Comparison of ENCODE assay signal across 8 mouse cellular contexts in genomic region chrX:136170625-136171024, GRCm38 (mm10). TPM values are rescaled to one million over a fixed set of nuclear protein-coding genes. Genes with fewer than 3 reads are reported as not detected.
DNase-seq lines count a peak whose midpoint lies in the region; ATAC-seq and TF ChIP-seq lines count a peak whose summit lies in the region.

No protein-coding gene starts in this region.

- no peak for ATAC-seq in lung, embryonic 14.5 days (ENCODE audit: insufficient read depth)
- no peak for ATAC-seq in forebrain, embryonic 12.5 days (ENCODE audit: low FRiP score)
- ATAC-seq in limb, embryonic 13.5 days (ENCODE audit: low FRiP score, low read depth), result no peak
- ATAC-seq in neural tube, embryonic 15.5 days (ENCODE audit: low FRiP score), result no peak

- TF ChIP-seq CTCF in lung, embryonic 14.5 days (IDR thresholded peaks at IDR 0.05; ENCODE audit: low read depth), result no peak
- no peak for TF ChIP-seq CTCF in lung, adult 2 months (IDR thresholded peaks at IDR 0.05; ENCODE audit: insufficient read depth, low read length)

- H3K4me3 ChIP-seq in lung, embryonic 14.5 days (ENCODE audit: low read depth, low read length), result peak overlapping the region; percentile 61
- no peak overlapping the region for H3K4me3 ChIP-seq in lung, adult 2 months (replicated peaks; ENCODE audit: extremely low read depth, low read depth, low read length)
- H3K4me3 ChIP-seq in forebrain, embryonic 12.5 days (replicated peaks), result peak overlapping the region; percentile 51
- H3K4me3 ChIP-seq in limb, embryonic 13.5 days, result peak overlapping the region; percentile 59
- H3K4me3 ChIP-seq in neural tube, embryonic 15.5 days (replicated peaks), result peak overlapping the region; percentile 53

- peak overlapping the region; percentile 40; the same call in 1 of the 2 replicates for H3K9ac ChIP-seq in lung, embryonic 14.5 days
- H3K9ac ChIP-seq in forebrain, embryonic 12.5 days, result no peak overlapping the region
- H3K9ac ChIP-seq in limb, embryonic 13.5 days, result 0 out of 2 replicates have a peak overlapping the region, but pooled peaks have one; percentile 31
- 0 out of 2 replicates have a peak overlapping the region, but pooled peaks have one; percentile 26 for H3K9ac ChIP-seq in neural tube, embryonic 15.5 days (replicated peaks)

- TF ChIP-seq POLR2A in lung, adult 2 months (IDR thresholded peaks at IDR 0.05; ENCODE audit: borderline replicate concordance, extremely low read depth, low read depth, low read length), result no peak

- no peaks in the 10 kb centered on the region for H3K4me1 ChIP-seq in lung, embryonic 14.5 days (ENCODE audit: insufficient read depth)
- no peaks in the 10 kb centered on the region for H3K4me1 ChIP-seq in lung, adult 2 months (ENCODE audit: control insufficient read depth, insufficient read depth, low read length)
- H3K4me1 ChIP-seq in forebrain, embryonic 12.5 days, result no peaks in the 10 kb centered on the region
- peaks cover 3% of the 10 kb centered on the region; the same call in 1 of the 2 replicates for H3K4me1 ChIP-seq in limb, embryonic 13.5 days
- no peaks in the 10 kb centered on the region for H3K4me1 ChIP-seq in neural tube, embryonic 15.5 days

- no peak for DNase-seq in lung, embryonic 14.5 days
- no peak for DNase-seq in lung, adult 2 months
- DNase-seq in right cerebral cortex, postnatal 36 days (ENCODE audit: low spot score in 2 of 2), result no peak
- no peak for DNase-seq in layer of hippocampus, adult 9-10 months (ENCODE audit: low spot score)
- DNase-seq in spleen, postnatal 14 days (ENCODE audit: low spot score in 2 of 2), result no peak

- 0 out of 2 replicates have a peak, but pooled peaks cover 7% of the 10 kb centered on the region for H3K36me3 ChIP-seq in lung, embryonic 14.5 days (ENCODE audit: insufficient read depth)
- no peaks in the 10 kb centered on the region for H3K36me3 ChIP-seq in forebrain, embryonic 12.5 days (replicated peaks)
- peaks cover 6% of the 10 kb centered on the region for H3K36me3 ChIP-seq in limb, embryonic 13.5 days
- H3K36me3 ChIP-seq in neural tube, embryonic 15.5 days, result no peaks in the 10 kb centered on the region

- H3K4me2 ChIP-seq in lung, embryonic 14.5 days, result peak overlapping the region; percentile 64
- H3K4me2 ChIP-seq in forebrain, embryonic 12.5 days, result peak overlapping the region; percentile 54
- peak overlapping the region; percentile 63 for H3K4me2 ChIP-seq in limb, embryonic 13.5 days (replicated peaks)
- H3K4me2 ChIP-seq in neural tube, embryonic 15.5 days, result peak overlapping the region; percentile 54

- WGBS in lung, embryonic 14.5 days, result 28% methylated on average over 10 of the region's 10 CpGs
- WGBS in lung, adult 2 months, result 56% methylated on average over 10 of the region's 10 CpGs
- 71% methylated on average over 10 of the region's 10 CpGs for WGBS in forebrain, embryonic 12.5 days
- WGBS in limb, embryonic 13.5 days, result 66% methylated on average over 10 of the region's 10 CpGs
- WGBS in neural tube, embryonic 15.5 days, result 60% methylated on average over 10 of the region's 10 CpGs

- no peaks in the 10 kb centered on the region for H3K27me3 ChIP-seq in lung, embryonic 14.5 days (ENCODE audit: insufficient read depth, low read length)
- peaks cover 8% of the 10 kb centered on the region for H3K27me3 ChIP-seq in forebrain, embryonic 12.5 days
- peaks cover 15% of the 10 kb centered on the region; the same call in 1 of the 2 replicates for H3K27me3 ChIP-seq in limb, embryonic 13.5 days
- no peaks in the 10 kb centered on the region for H3K27me3 ChIP-seq in neural tube, embryonic 15.5 days (replicated peaks)

- H3K9me3 ChIP-seq in lung, embryonic 14.5 days (ENCODE audit: low read depth, low read length), result no peaks in the 10 kb centered on the region
- H3K9me3 ChIP-seq in forebrain, embryonic 12.5 days, result no peaks in the 10 kb centered on the region
- H3K9me3 ChIP-seq in limb, embryonic 13.5 days, result no peaks in the 10 kb centered on the region
- no peaks in the 10 kb centered on the region for H3K9me3 ChIP-seq in neural tube, embryonic 15.5 days (replicated peaks)

- no peak overlapping the region for H3K27ac ChIP-seq in lung, embryonic 14.5 days (ENCODE audit: low read depth)
- no peak overlapping the region for H3K27ac ChIP-seq in forebrain, embryonic 12.5 days
- no peak overlapping the region for H3K27ac ChIP-seq in limb, embryonic 13.5 days
- H3K27ac ChIP-seq in neural tube, embryonic 15.5 days (replicated peaks), result no peak overlapping the region

RNA-seq across cellular contexts. Expression of gene Tceal8, which starts 1.5 kb away (rescaled TPM):
- polyA plus RNA-seq in lung, embryonic 14.5 days (2014; fragmentation: Nextera tagmentation; extraction: Ambion mirVana), result 193 and 206 TPM in 2 replicates
- polyA plus RNA-seq in lung, adult 2 months (2012; rRNA removed), result 4.5 and 11.4 TPM in 2 replicates
- polyA plus RNA-seq in forebrain, embryonic 12.5 days (2016; fragmentation: Nextera tagmentation; extraction: Ambion mirVana), result 145 and 152 TPM in 2 replicates
- polyA plus RNA-seq in limb, embryonic 13.5 days (2015; fragmentation: Nextera tagmentation; extraction: Ambion mirVana), result 217 and 223 TPM in 2 replicates
- polyA plus RNA-seq in neural tube, embryonic 15.5 days (2015; fragmentation: Nextera tagmentation; extraction: Ambion mirVana), result 118 and 126 TPM in 2 replicates

RNA-seq across cellular contexts. Expression of gene Bex4, which starts 31.8 kb away (rescaled TPM):
- 128 and 138 TPM in 2 replicates for polyA plus RNA-seq in lung, embryonic 14.5 days (2014; fragmentation: Nextera tagmentation; extraction: Ambion mirVana)
- 10.8 and 12.0 TPM in 2 replicates for polyA plus RNA-seq in lung, adult 2 months (2012; rRNA removed)
- 117 and 124 TPM in 2 replicates for polyA plus RNA-seq in forebrain, embryonic 12.5 days (2016; fragmentation: Nextera tagmentation; extraction: Ambion mirVana)
- polyA plus RNA-seq in limb, embryonic 13.5 days (2015; fragmentation: Nextera tagmentation; extraction: Ambion mirVana), result 59.2 and 60.1 TPM in 2 replicates
- 127 and 144 TPM in 2 replicates for polyA plus RNA-seq in neural tube, embryonic 15.5 days (2015; fragmentation: Nextera tagmentation; extraction: Ambion mirVana)

RNA-seq across cellular contexts. Expression of gene Tceal5, which starts 33.1 kb away (rescaled TPM):
- polyA plus RNA-seq in lung, embryonic 14.5 days (2014; fragmentation: Nextera tagmentation; extraction: Ambion mirVana), result 1.1 and 1.6 TPM in 2 replicates
- 0.11 TPM in 2 replicates for polyA plus RNA-seq in lung, adult 2 months (2012; rRNA removed)
- 10.4 and 11.1 TPM in 2 replicates for polyA plus RNA-seq in forebrain, embryonic 12.5 days (2016; fragmentation: Nextera tagmentation; extraction: Ambion mirVana)
- polyA plus RNA-seq in limb, embryonic 13.5 days (2015; fragmentation: Nextera tagmentation; extraction: Ambion mirVana), result 13.1 and 14.0 TPM in 2 replicates
- polyA plus RNA-seq in neural tube, embryonic 15.5 days (2015; fragmentation: Nextera tagmentation; extraction: Ambion mirVana), result 37.1 and 41.2 TPM in 2 replicates

RNA-seq across cellular contexts. Expression of gene Tceal7, which starts 44.0 kb away (rescaled TPM):
- polyA plus RNA-seq in lung, embryonic 14.5 days (2014; fragmentation: Nextera tagmentation; extraction: Ambion mirVana), result 0.20 and 0.51 TPM in 2 replicates
- not detected in 2 replicates for polyA plus RNA-seq in lung, adult 2 months (2012; rRNA removed)
- 0.76 and 1.5 TPM in 2 replicates for polyA plus RNA-seq in forebrain, embryonic 12.5 days (2016; fragmentation: Nextera tagmentation; extraction: Ambion mirVana)
- polyA plus RNA-seq in limb, embryonic 13.5 days (2015; fragmentation: Nextera tagmentation; extraction: Ambion mirVana), result 49.4 and 53.9 TPM in 2 replicates
- 11.2 and 20.3 TPM in 2 replicates for polyA plus RNA-seq in neural tube, embryonic 15.5 days (2015; fragmentation: Nextera tagmentation; extraction: Ambion mirVana)

RNA-seq across cellular contexts. Expression of gene Bex1, which starts 44.7 kb away (rescaled TPM):
- 82.9 and 85.9 TPM in 2 replicates for polyA plus RNA-seq in lung, embryonic 14.5 days (2014; fragmentation: Nextera tagmentation; extraction: Ambion mirVana)
- 3.0 and 3.4 TPM in 2 replicates for polyA plus RNA-seq in lung, adult 2 months (2012; rRNA removed)
- polyA plus RNA-seq in forebrain, embryonic 12.5 days (2016; fragmentation: Nextera tagmentation; extraction: Ambion mirVana), result 131 and 138 TPM in 2 replicates
- polyA plus RNA-seq in limb, embryonic 13.5 days (2015; fragmentation: Nextera tagmentation; extraction: Ambion mirVana), result 102 and 103 TPM in 2 replicates
- 267 and 283 TPM in 2 replicates for polyA plus RNA-seq in neural tube, embryonic 15.5 days (2015; fragmentation: Nextera tagmentation; extraction: Ambion mirVana)
